Mouse (Mus musculus): Measurements from ENCODE around the gene Mov10. TPM values are rescaled to one million over a fixed set of nuclear protein-coding genes. Genes with fewer than 3 reads are reported as not detected.
A peak's percentile ranks its signal among the peaks of the same experiment; 100 is the strongest.
"Not testable (repeated sequence)": the region's sequence is repeated elsewhere in the genome, so short reads cannot be mapped to it uniquely, and the experiment has no call there.

Mov10 gene
- total RNA-seq (2021), result 10 to 100 TPM; 17.0 to 18.9 TPM
- long read RNA-seq, experiment 1, partial matches to known transcripts, result 11 of 13 reads
- long read RNA-seq, experiment 1, other reads (novel, unspliced or antisense), result 2 of 13 reads
- long read RNA-seq, experiment 2, partial matches to known transcripts, result 14 of 17 reads
- long read RNA-seq, experiment 2, other reads (novel, unspliced or antisense), result 1 of 17 reads

- DNase-seq (ENCODE audit: low spot score in 2 of 2), result peak; percentile 51 to 76
Observed at GRCm38 (mm10) chr3:104817991-104818748, at the start of gene Mov10. Mov10 (minus strand) TSS chr3:104818563.

- DNase-seq (ENCODE audit: low spot score in 2 of 2), result not testable (repeated sequence)
Observed at GRCm38 (mm10) chr3:104866674-104867073, 48.3 kb upstream of the Mov10 start.

- DNase-seq (ENCODE audit: low spot score in 2 of 2), result no peak
Observed at GRCm38 (mm10) chr3:104865341-104865788, 47.0 kb upstream of the Mov10 start.

GRCm38 (mm10) chr3:104864651-104865340 lies 46.4 kb upstream of the Mov10 start:
- DNase-seq (ENCODE audit: low spot score in 2 of 2), result peak; percentile 86 to 93

GRCm38 (mm10) chr3:104863786-104864650 lies 45.7 kb upstream of the Mov10 start, which contains the start of the genes St7l and Capza1:
St7l (plus strand) TSS chr3:104864005.
Capza1 (minus strand) TSS chr3:104864505.
- peak; percentile 79 to 92 for DNase-seq (ENCODE audit: low spot score in 2 of 2)

GRCm38 (mm10) chr3:104858560-104858959 lies 40.2 kb upstream of the Mov10 start:
- no peak for DNase-seq (ENCODE audit: low spot score in 2 of 2)

GRCm38 (mm10) chr3:104856106-104856505 lies 37.7 kb upstream of the Mov10 start:
- DNase-seq (ENCODE audit: low spot score in 2 of 2), result no peak

GRCm38 (mm10) chr3:104854866-104855265 lies 36.5 kb upstream of the Mov10 start:
- no peak for DNase-seq (ENCODE audit: low spot score in 2 of 2)

GRCm38 (mm10) chr3:104854465-104854864 lies 36.1 kb upstream of the Mov10 start:
- no peak for DNase-seq (ENCODE audit: low spot score in 2 of 2)

GRCm38 (mm10) chr3:104846601-104847000 lies 28.2 kb upstream of the Mov10 start:
- no peak for DNase-seq (ENCODE audit: low spot score in 2 of 2)

GRCm38 (mm10) chr3:104841049-104841448 lies 22.7 kb upstream of the Mov10 start:
- no peak for DNase-seq (ENCODE audit: low spot score in 2 of 2)

- DNase-seq (ENCODE audit: low spot score in 2 of 2), result no peak
Observed at GRCm38 (mm10) chr3:104835797-104836196, 17.4 kb upstream of the Mov10 start.

- DNase-seq (ENCODE audit: low spot score in 2 of 2), result no peak
Observed at GRCm38 (mm10) chr3:104822413-104822812, 4.0 kb upstream of the Mov10 start.

- no peak for DNase-seq (ENCODE audit: low spot score in 2 of 2)
Observed at GRCm38 (mm10) chr3:104820426-104820825, 2.1 kb upstream of the Mov10 start.

- no peak for DNase-seq (ENCODE audit: low spot score in 2 of 2)
Observed at GRCm38 (mm10) chr3:104818749-104819134, 379 bp upstream of the Mov10 start.

GRCm38 (mm10) chr3:104817481-104817990 lies 827 bp downstream of the Mov10 start:
- peak; percentile 64 to 72 for DNase-seq (ENCODE audit: low spot score in 2 of 2)

GRCm38 (mm10) chr3:104816130-104816529 lies 2.2 kb downstream of the Mov10 start:
- DNase-seq (ENCODE audit: low spot score in 2 of 2), result no peak

- no peak for DNase-seq (ENCODE audit: low spot score in 2 of 2)
Observed at GRCm38 (mm10) chr3:104815346-104815745, 3.0 kb downstream of the Mov10 start.

GRCm38 (mm10) chr3:104814746-104815145 lies 3.6 kb downstream of the Mov10 start:
- DNase-seq (ENCODE audit: low spot score in 2 of 2), result no peak

- not testable (repeated sequence) for DNase-seq (ENCODE audit: low spot score in 2 of 2)
Observed at GRCm38 (mm10) chr3:104813227-104813626, 5.1 kb downstream of the Mov10 start.

GRCm38 (mm10) chr3:104812254-104812653 lies 6.1 kb downstream of the Mov10 start:
- DNase-seq (ENCODE audit: low spot score in 2 of 2), result no peak

Measured in gastrocnemius, postnatal 4 days (tissue).